Mouse (Mus musculus) ovary, postnatal 10 days (tissue): ENCODE results near the gene Fyn.

ENCODE experiments used
- DNase-seq: peaks from one replicate; pipeline ENCODE4 v3.0.0; 2022; ENCODE audit warnings: low spot score

The Fyn gene

GRCm38 (mm10) chr10:39412826-39413620 lies 44.4 kb downstream of the Fyn start:
- no peak for DNase-seq

- no peak for DNase-seq
These were observed 45.4 kb downstream of the Fyn start for GRCm38 (mm10) chr10:39414068-39414467.

DNA sequence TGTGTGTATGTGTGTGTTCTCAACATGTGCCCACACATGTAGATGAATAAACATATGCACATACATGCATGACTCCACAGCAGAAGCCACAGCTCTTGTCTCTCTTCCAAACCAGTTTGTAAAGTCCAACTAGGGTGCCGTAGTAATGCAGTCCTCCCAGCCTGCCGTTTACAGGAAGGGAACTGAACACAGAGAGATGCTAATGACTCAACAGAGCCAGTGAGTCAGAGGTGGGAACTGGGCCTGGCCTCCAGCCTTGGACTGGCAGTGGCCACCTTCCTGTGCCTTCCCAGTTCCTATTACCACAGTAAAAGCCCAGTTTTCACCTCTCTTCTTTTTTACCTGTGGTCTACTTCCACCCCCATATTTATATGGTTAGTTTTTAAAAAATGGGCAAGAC lies 46.9 kb downstream of the Fyn start:
- no peak for DNase-seq

DNA sequence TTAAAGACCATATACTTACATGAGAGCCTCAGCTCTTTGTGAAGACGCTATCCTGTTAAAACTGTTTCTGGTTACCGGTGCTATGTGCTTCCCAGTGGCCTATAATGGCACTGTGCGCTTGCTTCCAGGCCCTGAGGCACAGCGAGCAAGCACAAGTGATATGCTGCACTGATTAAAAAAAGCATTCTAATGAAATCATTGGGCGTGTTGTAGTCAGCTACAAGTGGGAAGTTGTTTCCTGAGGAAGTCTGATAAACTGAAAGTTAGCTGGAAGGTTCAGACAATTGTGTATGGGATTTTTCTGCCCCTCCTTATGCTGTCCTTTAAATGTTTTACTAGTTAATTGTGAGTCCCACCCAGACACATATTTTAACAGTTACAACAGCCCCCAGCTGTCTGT lies 49.0 kb downstream of the Fyn start:
- no peak for DNase-seq

DNA sequence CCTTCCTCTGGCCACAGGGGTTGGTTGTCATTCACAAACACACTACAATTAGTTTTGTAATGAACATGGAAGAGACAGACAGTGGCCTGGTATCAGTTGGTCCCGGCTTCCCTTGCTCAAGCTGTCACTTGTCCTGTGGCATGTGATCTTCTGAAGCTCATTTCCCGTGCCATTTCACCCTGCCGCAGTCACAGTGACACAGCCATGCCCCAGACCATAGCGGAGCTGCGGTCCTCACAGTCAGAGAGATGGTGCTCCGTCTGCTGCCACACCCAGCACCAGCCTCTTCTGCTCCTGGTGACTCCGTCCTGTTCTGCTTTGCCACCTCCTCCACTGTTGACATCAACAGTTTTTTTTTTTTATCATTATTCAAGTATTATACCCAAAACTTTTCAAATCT lies 49.7 kb downstream of the Fyn start:
- no peak for DNase-seq

DNA sequence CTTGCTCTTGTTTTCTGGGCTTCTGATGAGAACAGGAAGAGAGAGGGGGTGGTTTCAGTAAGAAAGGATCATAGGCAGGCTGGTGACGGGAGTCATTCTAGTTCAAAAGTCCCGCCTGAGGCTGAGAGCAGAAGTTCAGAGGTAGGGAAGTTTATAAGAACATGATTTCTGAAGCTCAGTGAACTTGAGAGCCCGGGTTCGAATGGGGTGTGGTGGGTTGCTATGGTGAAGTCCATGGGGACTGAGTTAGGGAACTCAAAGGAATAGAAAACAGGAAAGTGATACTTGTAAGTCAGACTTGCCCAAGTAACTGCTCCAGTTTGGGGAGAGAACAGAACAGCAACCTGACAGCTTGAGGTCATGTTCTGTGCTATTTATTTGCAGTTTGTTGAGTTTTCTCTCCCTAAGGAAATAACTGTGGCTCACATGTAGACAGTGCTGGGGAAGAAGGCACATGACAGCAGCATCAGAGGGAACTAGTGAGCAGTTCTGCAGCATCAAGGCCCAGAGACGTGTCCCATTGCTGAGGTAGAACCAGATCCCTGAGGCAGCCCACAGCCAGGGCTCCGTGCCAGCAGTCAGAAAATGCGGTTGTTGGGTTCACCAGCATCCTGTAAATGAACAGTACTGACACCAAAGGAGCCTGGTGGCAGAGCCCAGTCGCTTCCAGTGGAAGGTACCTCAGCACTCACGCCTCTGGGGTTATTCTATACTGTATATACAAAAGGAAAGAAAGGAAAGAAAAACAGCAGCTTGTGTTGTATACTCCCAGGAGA lies 52.4 kb downstream of the Fyn start:
- no peak for DNase-seq

GRCm38 (mm10) chr10:39421772-39422171 lies 53.1 kb downstream of the Fyn start:
- no peak for DNase-seq

GRCm38 (mm10) chr10:39424643-39425042 lies 56.0 kb downstream of the Fyn start:
- DNase-seq = no peak

GRCm38 (mm10) chr10:39426033-39426432 lies 57.4 kb downstream of the Fyn start:
- DNase-seq = no peak

DNA sequence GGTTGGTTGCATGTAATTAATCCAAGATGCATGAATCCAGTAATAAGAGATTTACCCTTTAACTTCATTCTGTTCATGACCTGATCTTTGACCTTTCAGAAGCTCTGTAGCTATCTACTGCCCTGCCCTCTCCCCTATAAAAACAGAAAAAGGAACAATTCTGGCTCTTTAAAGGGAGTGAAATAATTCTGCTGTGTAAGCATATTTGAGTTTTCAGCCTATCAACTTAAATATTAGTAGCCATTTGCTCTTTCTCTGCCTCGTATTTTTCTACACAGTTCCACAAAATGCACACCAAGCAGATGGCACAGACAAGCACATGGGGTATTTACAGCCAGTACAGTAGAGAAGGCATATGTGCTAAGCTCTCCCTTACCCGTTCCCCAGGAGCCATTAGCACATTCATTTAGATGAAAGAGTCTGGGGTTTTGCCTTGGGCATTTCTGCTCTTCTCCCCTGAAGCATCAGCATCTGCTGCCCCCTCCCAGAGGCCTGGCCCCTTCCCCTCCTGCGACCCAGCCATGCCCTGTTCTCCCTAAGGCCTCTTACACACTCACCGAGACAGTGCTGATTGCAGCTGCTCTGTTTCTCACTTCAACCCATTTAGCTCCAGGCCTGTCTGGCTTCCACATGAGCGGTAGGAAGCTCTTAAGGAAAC lies 58.3 kb downstream of the Fyn start:
- no peak for DNase-seq

GRCm38 (mm10) chr10:39429661-39430060 lies 61.0 kb downstream of the Fyn start:
- no peak for DNase-seq

DNA sequence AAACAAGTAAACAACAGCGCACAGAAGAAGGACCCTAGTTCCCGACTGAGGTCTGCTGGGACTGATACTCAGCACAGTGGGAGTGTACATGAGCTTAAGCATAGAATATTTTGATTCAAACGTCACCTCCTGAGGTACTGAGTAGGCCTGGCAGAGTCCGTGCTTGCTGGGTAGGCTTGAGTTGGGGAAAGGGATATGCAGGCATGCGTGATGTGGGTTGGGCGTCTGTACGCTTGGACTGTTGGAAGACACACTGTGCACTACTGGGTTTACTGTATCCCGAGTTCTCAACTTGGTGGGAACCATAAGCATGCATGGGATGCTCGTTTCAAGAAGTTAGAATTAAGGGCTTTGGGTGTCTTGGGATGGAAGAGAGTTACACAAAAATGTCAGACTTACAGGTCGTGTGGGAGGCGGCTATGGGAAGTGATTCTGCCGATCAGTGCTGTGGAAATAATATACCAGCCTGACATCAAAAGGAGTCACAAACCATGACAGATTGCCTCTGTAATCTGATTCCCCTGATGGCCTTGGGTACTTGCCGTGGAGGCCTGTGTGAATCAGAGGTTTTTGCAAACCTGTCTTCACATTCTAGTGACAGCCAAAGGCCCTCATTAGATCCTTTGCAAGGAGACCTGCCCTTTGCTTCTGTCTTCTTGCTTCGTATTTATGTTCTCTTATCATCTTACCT lies 61.6 kb downstream of the Fyn start:
- no peak for DNase-seq

DNA sequence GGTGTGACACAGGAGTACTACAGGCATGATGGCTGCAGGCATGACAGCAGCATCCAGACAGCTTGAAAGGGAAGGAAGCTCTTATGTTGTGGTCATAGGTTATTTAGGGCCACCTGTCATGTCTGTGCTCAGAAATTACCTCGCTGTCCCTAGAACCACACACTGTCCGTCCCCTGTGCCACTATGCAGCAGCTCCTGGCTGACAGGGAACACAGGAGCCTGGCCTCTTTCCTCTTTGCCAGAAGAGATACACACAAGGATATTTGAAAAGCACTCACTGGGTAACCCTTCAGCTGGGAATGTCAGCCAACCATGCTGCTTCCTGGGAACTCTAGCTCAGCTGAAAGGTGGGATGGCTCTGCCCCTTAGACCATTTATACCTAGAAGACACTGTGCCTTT lies 62.6 kb downstream of the Fyn start:
- DNase-seq = no peak

GRCm38 (mm10) chr10:39432648-39433568 lies 64.3 kb downstream of the Fyn start:
- DNase-seq = no peak

DNA sequence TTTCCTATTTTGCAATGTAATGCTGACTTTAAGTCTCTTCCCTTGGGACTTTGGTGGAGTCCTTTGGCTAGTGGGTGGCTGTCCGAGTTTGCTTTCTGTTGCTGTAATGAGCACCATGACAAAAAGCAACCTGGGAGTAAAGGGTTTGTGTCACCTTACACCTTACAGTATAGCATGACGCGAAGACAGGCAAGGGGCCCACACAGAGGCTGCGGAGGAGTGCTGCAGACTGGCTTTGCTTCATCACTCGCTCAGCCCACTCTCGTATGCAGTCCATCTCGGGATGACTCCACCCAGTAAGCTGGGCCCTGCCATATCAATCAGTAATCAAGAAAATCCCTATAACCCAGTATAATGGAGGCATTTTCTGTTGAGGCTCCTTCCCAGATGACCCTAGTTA lies 65.2 kb downstream of the Fyn start:
- no peak for DNase-seq

GRCm38 (mm10) chr10:39434758-39435448 lies 66.2 kb downstream of the Fyn start:
- DNase-seq = no peak

GRCm38 (mm10) chr10:39438905-39439304 lies 70.2 kb downstream of the Fyn start:
- DNase-seq = no peak

- no peak for DNase-seq
These were observed 71.9 kb downstream of the Fyn start for GRCm38 (mm10) chr10:39440506-39440905.

DNA sequence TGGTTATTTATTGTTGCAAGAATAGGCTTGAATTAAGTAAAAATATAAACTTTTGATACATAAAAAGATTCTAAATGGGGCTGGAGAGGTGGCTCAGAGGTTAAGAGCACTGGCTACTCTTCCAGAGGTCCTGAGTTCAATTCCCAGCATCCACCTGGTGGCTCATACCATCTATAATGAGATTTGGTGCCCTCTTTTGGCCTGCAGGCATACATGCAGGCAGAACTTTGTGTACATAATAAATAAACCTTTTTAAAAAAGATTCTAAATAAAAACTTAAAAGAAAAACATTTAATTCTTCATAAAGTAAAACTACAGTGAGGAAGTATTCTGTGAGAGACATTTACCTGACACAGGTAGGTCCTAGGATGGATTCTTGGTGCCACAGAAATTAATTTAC lies 73.0 kb downstream of the Fyn start:
- DNase-seq = no peak

DNA sequence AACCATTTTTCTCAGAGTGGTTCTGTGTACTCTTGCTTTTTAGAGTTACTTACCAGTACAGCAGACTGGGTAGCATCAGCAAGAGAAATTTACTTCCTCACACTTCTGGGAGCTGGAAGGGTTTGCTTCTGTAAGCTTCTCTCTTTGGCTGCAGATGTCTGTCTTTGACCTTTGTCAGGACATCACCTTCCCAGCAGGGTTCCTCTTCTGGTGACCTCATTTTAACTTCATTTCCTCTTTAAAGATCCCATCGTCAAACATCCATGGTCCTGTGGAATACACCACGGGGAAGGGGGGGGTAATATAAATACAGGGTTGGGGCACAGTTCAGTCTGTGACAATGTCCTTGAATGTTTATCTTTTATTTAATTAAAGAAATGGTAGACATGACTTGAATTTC lies 74.5 kb downstream of the Fyn start:
- no peak for DNase-seq

DNA sequence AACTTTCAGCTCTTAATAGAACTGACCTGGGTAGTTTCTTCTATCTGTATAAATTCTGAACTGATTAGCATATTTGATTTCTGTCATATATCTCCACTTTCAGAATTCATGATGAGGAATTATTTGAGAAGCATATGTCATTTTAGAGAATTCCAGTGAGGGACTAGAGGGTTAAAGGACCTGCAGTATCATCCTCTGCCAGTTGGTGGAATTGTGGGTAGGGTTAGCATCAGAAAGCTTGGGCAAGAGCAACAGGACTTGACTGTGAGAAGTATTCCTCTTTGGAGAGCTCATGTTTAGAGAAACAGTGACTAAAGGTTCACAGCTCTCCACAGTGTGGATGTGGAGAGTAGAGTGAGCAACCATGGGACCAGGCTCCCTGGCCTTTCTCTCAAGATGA lies 75.3 kb downstream of the Fyn start:
- DNase-seq = no peak
